Mouse (Mus musculus) megakaryocyte, embryonic 14.5 days (primary cell): ENCODE measurements around the gene Tbxa2r.

ENCODE experiments used
- FLI1 ChIP-seq: IDR thresholded peaks from 2 replicates; pipeline ENCODE4 v1.6.1; 2012; ENCODE audit warnings: low read length, inconsistent platforms, mixed read lengths
- GATA1 ChIP-seq: IDR thresholded peaks from 3 replicates; pipeline ENCODE4 v1.6.1; 2012; ENCODE audit warnings: mixed read lengths, low read length, inconsistent platforms, borderline replicate concordance

GRCm38 (mm10) chr10:81344421-81345161 is 16.1 kb downstream of the Tbxa2r start:
- no peak for TF ChIP-seq GATA1
- TF ChIP-seq FLI1: no peak
